Mouse (Mus musculus): ENCODE results near the gene Dap. TPM values are rescaled to one million over a fixed set of nuclear protein-coding genes. Genes with fewer than 3 reads are reported as not detected.

Dap gene
- total and polyA plus RNA-seq, 2 experiments from 2014 or later = 36.8 to 47.5 TPM

DNA sequence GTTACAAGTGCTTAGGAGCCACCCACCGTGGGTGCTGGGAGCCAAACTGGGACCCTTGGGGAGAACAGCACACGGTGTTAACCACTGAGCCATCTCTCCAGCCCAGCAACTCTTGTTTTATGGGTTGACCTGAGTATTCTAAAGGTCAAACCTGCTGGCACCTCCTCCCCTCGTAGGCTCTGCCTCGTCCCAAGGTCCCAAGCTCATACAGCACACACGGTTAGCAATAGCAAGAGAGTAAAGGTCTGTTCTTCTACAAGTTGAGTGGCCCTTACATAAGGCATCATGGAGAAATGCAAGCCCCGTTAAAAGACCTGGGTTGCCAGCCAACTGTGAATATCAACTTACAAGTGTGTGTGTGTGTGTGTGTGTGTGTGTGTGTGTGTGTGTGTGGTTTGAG is 27.1 kb downstream of the Dap start:
- no peaks in the 10 kb centered on the region for H3K27me3 ChIP-seq (ENCODE audit: control insufficient read depth, insufficient read depth, low read length)
- DNase-seq (ENCODE audit: low spot score) = no peak
- no peaks in the 10 kb centered on the region for H3K9me3 ChIP-seq (replicated peaks; ENCODE audit: control insufficient read depth, low read length)
- TF ChIP-seq EP300 (IDR thresholded peaks at IDR 0.05; ENCODE audit: low read depth) = no peak
- no peak for TF ChIP-seq CTCF (IDR thresholded peaks at IDR 0.05; ENCODE audit: low read depth)
- H3K9ac ChIP-seq (replicated peaks; ENCODE audit: low read depth, low read length) = no peak overlapping the region
- H3K4me2 ChIP-seq (ENCODE audit: low read depth, low read length) = no peak overlapping the region
- H3K4me1 ChIP-seq (ENCODE audit: control insufficient read depth, insufficient read depth) = peaks cover 27% of the 10 kb centered on the region
- H3K36me3 ChIP-seq (replicated peaks; ENCODE audit: control insufficient read depth, insufficient read depth, low read length) = no peaks in the 10 kb centered on the region
- H3K4me3 ChIP-seq (ENCODE audit: low read depth, low read length) = no peak overlapping the region
- ATAC-seq (ENCODE audit: insufficient read depth, low read depth) = no peak
- no peak overlapping the region for H3K27ac ChIP-seq (ENCODE audit: low read depth)
- WGBS = 82% methylated on average over 6 of the region's 6 CpGs

DNA sequence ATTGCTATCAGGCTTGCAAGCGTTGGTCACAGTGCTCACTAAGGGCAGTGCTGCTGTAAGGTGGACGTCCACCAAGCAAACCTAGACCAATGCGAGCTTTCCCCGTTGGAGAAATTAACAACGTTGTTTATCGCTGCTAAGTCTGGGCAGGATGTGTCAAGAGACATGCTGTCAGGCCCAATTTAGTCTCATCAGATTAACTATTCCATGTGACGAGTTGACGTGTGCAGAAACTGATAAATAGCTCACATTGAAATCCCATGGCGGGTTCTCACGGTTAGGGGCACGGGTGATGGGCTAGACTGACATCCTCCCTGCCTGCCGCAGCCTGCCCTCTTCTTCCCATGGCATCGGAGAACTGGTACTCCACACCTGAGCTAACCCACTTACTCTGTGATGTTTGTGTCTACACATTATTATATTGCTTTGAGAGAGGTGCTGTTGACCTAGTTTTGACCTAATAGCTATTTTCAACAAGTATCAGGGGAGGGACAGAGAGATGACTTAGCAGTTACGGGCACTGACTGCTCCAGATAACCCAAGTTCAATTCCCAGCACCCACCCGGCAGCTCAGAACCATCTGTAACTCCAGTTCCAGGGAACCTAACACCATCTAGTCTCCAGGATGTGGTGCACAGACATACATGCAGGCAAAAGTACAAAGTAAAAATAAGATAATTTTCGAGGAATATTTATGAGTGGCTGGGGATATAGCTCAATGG is 28.6 kb downstream of the Dap start:
- no peaks in the 10 kb centered on the region for H3K27me3 ChIP-seq (ENCODE audit: control insufficient read depth, insufficient read depth, low read length)
- no peaks in the 10 kb centered on the region for H3K36me3 ChIP-seq (replicated peaks; ENCODE audit: control insufficient read depth, insufficient read depth, low read length)
- TF ChIP-seq CTCF (IDR thresholded peaks at IDR 0.05; ENCODE audit: low read depth) (no peak), EP300 (IDR thresholded peaks at IDR 0.05; ENCODE audit: low read depth) (no peak)
- DNase-seq (ENCODE audit: low spot score) = no peak
- H3K4me2 ChIP-seq (ENCODE audit: low read depth, low read length) = no peak overlapping the region
- no peak overlapping the region for H3K27ac ChIP-seq (ENCODE audit: low read depth)
- 43% methylated on average over 16 of the region's 16 CpGs for WGBS
- no peaks in the 10 kb centered on the region for H3K9me3 ChIP-seq (replicated peaks; ENCODE audit: control insufficient read depth, low read length)
- peaks cover 21% of the 10 kb centered on the region for H3K4me1 ChIP-seq (ENCODE audit: control insufficient read depth, insufficient read depth)
- ATAC-seq (ENCODE audit: insufficient read depth, low read depth) = no peak
- no peak overlapping the region for H3K9ac ChIP-seq (replicated peaks; ENCODE audit: low read depth, low read length)
- no peak overlapping the region for H3K4me3 ChIP-seq (ENCODE audit: low read depth, low read length)

DNA sequence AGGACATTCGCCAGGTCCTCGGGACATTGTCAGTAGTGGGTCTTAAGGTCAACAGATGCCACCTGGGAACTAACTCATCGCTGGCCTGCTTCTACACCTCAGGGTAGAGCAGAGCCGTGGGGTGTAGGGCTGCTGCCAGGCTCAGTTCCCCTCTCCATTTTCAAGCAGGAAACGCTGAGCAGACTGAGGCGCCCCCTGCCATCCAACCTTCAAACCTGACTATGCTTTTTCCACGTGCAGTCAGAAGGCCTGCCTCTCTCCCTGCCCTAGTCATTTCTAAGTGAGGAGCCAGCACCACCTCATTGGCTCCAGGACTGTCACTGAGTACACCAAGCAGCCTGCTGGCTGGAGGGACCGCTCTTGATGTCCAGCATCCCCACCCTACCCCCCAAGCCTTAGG is 29.3 kb downstream of the Dap start:
- Histone ChIP-seq H3K9ac (replicated peaks; ENCODE audit: low read depth, low read length) (no peak overlapping the region), H3K36me3 (replicated peaks; ENCODE audit: control insufficient read depth, insufficient read depth, low read length) (no peaks in the 10 kb centered on the region), H3K27ac (ENCODE audit: low read depth) (no peak overlapping the region), H3K27me3 (ENCODE audit: control insufficient read depth, insufficient read depth, low read length) (no peaks in the 10 kb centered on the region), H3K4me1 (ENCODE audit: control insufficient read depth, insufficient read depth) (peaks cover 21% of the 10 kb centered on the region), H3K4me2 (ENCODE audit: low read depth, low read length) (no peak overlapping the region), H3K4me3 (ENCODE audit: low read depth, low read length) (no peak overlapping the region), H3K9me3 (replicated peaks; ENCODE audit: control insufficient read depth, low read length) (no peaks in the 10 kb centered on the region)
- DNase-seq (ENCODE audit: low spot score) (no peak), ATAC-seq (ENCODE audit: insufficient read depth, low read depth) (no peak)
- 72% methylated on average over 8 of the region's 8 CpGs for WGBS
- TF ChIP-seq EP300 (IDR thresholded peaks at IDR 0.05; ENCODE audit: low read depth) (no peak), CTCF (IDR thresholded peaks at IDR 0.05; ENCODE audit: low read depth) (no peak)

DNA sequence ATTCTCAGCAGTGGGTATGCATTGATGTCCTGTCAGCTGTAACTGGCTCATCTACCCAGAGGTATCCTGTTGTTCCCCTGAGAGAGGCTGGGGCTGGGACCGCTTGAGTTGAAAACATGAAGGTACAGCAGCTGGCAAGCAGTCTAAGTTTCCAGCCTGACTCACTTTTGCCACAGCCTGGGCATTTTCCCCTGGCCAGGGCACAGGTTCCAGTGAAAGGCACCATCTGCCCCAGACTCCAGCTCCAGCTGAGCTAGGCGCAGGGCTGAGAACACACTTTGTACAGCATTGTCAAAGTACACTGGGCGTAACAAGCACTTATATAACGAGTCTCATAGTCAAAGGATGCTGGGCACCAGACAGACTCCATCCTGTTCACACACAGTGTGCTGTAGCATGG is 29.8 kb downstream of the Dap start:
- DNase-seq (ENCODE audit: low spot score) (no peak), ATAC-seq (ENCODE audit: insufficient read depth, low read depth) (no peak)
- TF ChIP-seq CTCF (IDR thresholded peaks at IDR 0.05; ENCODE audit: low read depth) (no peak), EP300 (IDR thresholded peaks at IDR 0.05; ENCODE audit: low read depth) (no peak)
- no peak overlapping the region for H3K9ac ChIP-seq (replicated peaks; ENCODE audit: low read depth, low read length)
- H3K36me3 ChIP-seq (replicated peaks; ENCODE audit: control insufficient read depth, insufficient read depth, low read length) = no peaks in the 10 kb centered on the region
- no peak overlapping the region for H3K4me3 ChIP-seq (ENCODE audit: low read depth, low read length)
- no peak overlapping the region for H3K27ac ChIP-seq (ENCODE audit: low read depth)
- no peaks in the 10 kb centered on the region for H3K9me3 ChIP-seq (replicated peaks; ENCODE audit: control insufficient read depth, low read length)
- H3K4me2 ChIP-seq (ENCODE audit: low read depth, low read length) = no peak overlapping the region
- 91% methylated on average over 4 of the region's 4 CpGs for WGBS
- H3K27me3 ChIP-seq (ENCODE audit: control insufficient read depth, insufficient read depth, low read length) = no peaks in the 10 kb centered on the region
- peaks cover 21% of the 10 kb centered on the region for H3K4me1 ChIP-seq (ENCODE audit: control insufficient read depth, insufficient read depth)

DNA sequence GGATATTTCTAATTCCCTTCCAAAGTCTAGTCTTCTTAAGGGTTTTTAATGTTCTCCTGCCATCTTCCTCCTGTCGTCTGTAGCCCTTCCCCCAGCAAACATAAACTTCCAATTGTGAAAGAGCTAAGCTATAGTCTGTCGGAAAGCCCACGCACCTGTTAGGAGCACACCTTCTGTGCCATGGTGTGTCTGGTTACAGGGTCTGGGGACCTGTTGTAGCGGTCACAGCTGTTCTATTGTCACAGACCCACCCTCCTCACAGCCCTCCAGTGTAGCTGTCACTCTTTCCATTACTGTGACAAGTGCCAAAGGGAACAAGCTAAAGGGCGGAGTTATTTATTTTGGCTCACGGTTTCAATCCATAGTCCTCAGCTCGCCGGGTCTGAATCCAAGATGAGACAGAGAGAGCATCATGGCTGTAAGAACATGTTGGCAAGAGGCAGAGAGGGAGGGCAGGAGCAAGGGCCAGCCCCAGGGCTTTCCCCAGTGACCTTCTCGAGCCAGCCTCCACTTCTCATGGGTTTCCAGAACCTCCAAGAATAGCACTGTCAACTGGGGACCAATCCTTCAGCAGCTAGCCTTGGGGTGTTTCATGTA is 30.9 kb downstream of the Dap start:
- peaks cover 19% of the 10 kb centered on the region for H3K4me1 ChIP-seq (ENCODE audit: control insufficient read depth, insufficient read depth)
- no peak for ATAC-seq (ENCODE audit: insufficient read depth, low read depth)
- H3K4me2 ChIP-seq (ENCODE audit: low read depth, low read length) = no peak overlapping the region

More for the DNA sequence above, 30.9 kb downstream of the Dap start:
- TF ChIP-seq CTCF (IDR thresholded peaks at IDR 0.05; ENCODE audit: low read depth) (no peak), EP300 (IDR thresholded peaks at IDR 0.05; ENCODE audit: low read depth) (no peak)
- no peaks in the 10 kb centered on the region for H3K27me3 ChIP-seq (ENCODE audit: control insufficient read depth, insufficient read depth, low read length)
- no peaks in the 10 kb centered on the region for H3K9me3 ChIP-seq (replicated peaks; ENCODE audit: control insufficient read depth, low read length)
- no peak overlapping the region for H3K4me3 ChIP-seq (ENCODE audit: low read depth, low read length)
- no peak for DNase-seq (ENCODE audit: low spot score)
- no peaks in the 10 kb centered on the region for H3K36me3 ChIP-seq (replicated peaks; ENCODE audit: control insufficient read depth, insufficient read depth, low read length)
- whole genome bisulfite sequencing = 79% methylated on average over 9 of the region's 9 CpGs
- H3K27ac ChIP-seq (ENCODE audit: low read depth) = no peak overlapping the region
- H3K9ac ChIP-seq (replicated peaks; ENCODE audit: low read depth, low read length) = no peak overlapping the region
